Mouse (Mus musculus) effector memory CD4-positive, alpha-beta T cell, adult 7 months (primary cell): ENCODE data around the gene Brms1. TPM values are rescaled to one million over a fixed set of nuclear protein-coding genes. Genes with fewer than 3 reads are reported as not detected.

Experiments
- polyA plus RNA-seq: library from polyadenylated mRNA; unstranded; fragments of 100-300 nt; shearing (Covaris generic); gene quantifications from one replicate; pipeline ENCODE4 v1.2.1, GENCODE M21; 2017

The Brms1 gene
- 102 TPM for polyA plus RNA-seq

DNA sequence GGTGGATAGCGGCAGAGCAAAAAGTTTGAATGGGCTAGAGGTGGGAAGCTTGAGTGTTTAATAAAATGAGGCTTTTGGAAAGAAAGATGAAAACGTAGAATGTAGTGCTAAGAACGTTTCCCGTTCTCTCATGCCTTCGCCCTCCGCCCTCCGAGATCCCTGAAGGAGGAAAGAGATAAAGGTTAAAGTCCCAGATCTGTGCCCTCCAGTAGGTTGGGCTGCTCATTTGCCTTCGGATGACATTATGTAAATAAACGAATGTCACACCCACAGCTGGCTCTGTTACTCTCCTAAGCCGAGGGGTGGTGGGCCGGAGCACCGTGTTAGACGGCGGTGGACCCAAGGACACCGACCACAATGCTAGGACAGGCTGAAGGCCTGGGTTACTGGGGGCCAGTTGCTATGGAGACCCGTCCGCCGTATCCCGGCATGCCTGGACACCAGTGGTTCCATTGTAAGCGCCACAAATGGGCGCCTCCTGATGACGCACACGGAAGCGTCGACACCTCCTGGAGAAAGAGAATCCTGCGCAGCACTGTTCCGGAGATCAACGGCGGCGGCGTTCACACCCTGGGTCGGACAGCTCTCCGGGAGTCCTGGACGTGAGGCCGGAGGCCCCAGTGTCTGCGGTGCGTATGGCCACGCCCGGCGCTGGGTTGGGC, at the start of gene Brms1:
TSS of gene Brms1 (plus strand) at position 493 of the 662 bp plus-strand sequence.

DNA sequence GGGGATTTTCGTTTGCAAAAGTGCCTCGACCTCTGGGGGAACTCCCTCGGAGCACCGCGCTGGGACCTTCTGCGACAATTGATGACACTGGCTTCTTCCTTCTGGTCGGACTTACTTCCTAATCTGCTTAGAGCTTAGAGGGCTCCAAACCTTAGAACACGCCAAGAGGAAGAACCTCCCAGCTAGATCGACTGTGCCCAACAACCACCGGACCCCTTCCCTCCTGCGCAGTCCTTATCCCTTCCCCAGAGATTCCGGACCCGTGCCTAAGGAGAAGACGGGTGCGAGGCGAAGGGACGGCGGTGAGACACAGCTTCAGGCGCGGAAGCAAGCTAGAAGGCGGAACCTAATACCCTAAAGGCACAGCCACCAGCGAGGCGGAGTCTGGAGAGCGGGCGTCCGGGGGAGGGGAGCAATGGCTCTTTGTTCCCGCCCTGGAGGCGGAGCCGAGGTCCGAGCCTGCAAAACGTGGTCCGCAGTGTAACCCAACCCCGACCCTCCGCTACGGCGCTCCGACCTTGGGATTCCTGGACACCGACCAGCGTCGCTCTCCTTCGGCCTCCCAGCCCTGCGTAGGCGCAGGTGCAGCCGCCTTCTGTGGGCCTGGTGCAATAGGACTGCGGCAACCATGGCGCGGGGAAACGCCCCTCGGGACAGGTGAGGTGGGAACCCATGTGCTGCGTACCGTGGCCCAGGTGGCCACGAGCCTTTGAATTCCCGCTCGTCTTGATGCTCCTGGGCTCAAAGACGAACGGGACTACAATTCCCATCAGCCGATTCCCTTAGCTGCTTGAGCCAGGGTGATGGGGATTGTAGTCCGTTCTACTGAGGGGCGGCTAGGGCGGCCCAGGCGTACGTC, 17.3 kb upstream of the Brms1 start, which contains the start of gene Slc29a2:
TSS of gene Slc29a2 (plus strand) at position 240 of the 859 bp plus-strand sequence.

DNA sequence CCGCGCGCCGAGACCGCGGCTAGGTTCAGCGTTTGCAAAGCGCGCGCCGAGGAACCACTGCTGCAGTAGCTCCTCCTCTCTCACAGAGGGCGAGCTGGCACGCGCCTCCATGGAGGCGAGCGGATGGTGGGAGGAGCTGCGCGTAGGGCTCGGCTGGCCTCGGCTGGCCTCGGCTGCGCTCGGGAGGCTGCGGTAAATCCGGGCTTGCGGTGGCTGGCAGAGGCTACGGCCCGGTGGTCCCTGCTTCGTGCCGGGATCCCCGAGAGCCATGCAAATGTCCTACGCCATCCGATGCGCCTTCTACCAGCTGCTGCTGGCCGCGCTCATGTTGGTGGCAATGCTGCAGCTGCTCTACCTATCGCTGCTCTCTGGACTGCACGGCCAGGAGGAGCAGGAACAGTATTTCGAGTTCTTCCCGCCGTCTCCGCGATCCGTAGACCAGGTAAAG, 2.4 kb upstream of the Brms1 start, which contains the start of the genes B4gat1 and AC124502.3:
TSS of gene B4gat1 (plus strand) at position 118 of the 448 bp plus-strand sequence.
TSS of gene AC124502.3 (plus strand) at position 183 of the 448 bp plus-strand sequence.

DNA sequence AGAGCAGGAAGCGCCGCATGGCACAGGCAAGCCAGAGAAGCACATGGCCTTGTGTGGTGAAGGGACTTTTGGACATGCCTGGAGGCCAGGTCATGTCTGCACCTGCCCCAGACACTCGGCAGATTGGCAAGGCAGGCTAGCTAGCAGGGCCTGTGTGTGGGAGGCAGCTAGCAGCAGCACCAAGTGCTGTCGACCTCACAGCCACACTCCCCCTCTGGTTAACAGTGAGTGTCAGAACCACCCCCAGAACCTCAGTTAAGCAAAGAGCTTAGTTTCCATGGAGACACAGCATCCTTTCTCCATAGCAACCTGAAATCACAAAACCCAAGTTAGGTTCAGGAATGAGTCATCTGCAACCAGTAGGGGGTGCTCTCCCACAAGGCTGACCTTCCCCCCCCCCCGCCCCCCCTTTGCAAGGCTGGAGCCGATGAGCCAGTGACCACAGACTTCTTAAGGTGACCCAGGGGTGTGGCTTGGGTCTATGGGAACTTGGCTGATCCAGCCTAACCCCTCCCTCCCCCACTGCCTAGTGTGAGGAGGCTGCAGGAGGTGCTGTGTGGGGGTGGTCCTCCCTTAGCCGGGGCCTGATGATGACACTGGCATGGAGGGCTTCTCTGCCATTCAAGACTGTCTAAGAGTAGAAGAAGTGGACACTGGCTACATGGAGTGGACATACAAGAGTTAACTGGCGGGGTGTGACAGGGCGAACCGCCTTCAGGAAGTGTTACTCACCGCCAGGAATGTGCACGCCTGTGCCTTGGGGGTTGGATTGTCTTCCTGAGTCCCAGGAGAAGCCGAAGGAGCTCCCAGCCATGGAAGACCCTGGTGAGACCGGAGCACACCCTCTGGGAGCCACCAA, 9.1 kb downstream of the Brms1 start, which contains the start of gene Rin1:
TSS of gene Rin1 (plus strand) at position 435 of the 859 bp plus-strand sequence.

DNA sequence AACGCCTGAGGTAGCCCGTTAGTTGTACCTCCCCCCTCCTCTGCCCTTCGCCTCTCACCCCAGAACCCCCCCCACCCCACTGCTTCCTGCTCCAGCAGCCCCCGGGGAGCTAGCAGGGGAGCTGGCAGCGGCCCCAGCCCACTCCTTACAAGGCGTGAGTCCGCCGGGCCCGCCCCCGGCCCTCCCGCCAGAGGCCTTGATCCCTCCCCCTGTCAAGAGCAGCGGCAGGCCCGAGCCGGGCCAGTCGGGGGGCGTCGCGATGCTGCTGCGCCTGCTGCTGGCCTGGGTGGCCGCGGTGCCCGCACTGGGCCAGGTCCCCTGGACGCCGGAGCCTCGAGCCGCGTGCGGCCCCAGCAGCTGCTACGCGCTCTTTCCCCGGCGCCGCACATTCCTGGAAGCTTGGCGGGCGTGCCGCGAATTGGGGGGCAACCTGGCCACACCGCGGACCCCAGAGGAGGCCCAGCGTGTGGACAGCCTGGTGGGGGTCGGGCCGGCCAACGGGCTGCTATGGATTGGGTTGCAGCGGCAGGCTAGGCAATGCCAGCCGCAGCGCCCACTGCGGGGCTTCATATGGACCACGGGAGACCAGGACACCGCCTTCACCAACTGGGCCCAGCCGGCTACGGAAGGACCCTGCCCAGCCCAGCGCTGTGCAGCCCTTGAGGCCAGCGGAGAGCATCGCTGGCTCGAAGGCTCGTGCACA, 26.9 kb downstream of the Brms1 start, which contains the start of gene Cd248:
TSS of gene Cd248 (plus strand) at position 212 of the 703 bp plus-strand sequence.

DNA sequence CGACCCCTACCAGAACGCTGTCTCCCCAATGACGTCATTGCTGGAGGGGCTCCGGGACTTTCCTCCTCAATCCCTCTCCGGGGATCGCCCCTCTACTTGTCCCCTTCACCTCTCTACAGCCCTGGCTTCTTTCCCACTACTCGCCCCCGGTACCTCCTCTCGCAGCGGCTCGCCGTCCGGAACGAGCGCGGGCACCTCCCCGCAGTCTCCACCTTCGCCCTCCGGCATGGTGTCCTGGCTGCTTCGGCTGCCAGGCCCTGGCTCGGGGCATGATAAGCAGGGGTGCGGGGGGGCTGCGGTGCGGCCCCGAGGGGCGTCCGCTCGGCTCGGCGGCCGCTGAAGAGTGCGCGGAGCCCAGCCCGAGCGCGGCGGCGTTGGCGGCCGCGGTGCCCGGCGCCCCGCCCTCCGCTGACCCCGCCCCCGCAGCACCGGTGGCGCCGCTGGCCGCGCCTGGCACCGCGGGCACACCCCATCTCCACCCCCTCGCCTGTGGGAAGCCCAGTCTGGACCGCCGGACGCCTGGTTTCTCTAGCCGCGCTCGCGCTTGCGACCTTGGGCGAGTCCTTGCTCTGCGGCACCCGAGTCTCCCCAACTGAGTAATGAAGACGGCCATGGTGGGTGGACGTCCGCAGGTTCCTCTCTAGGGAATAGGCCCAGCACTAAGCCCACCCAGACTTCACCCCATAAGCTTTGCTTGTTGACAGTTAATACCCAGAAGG, 44.1 kb downstream of the Brms1 start, which contains the start of gene Tmem151a:
TSS of gene Tmem151a (minus strand) at position 387 of the 719 bp plus-strand sequence.

DNA sequence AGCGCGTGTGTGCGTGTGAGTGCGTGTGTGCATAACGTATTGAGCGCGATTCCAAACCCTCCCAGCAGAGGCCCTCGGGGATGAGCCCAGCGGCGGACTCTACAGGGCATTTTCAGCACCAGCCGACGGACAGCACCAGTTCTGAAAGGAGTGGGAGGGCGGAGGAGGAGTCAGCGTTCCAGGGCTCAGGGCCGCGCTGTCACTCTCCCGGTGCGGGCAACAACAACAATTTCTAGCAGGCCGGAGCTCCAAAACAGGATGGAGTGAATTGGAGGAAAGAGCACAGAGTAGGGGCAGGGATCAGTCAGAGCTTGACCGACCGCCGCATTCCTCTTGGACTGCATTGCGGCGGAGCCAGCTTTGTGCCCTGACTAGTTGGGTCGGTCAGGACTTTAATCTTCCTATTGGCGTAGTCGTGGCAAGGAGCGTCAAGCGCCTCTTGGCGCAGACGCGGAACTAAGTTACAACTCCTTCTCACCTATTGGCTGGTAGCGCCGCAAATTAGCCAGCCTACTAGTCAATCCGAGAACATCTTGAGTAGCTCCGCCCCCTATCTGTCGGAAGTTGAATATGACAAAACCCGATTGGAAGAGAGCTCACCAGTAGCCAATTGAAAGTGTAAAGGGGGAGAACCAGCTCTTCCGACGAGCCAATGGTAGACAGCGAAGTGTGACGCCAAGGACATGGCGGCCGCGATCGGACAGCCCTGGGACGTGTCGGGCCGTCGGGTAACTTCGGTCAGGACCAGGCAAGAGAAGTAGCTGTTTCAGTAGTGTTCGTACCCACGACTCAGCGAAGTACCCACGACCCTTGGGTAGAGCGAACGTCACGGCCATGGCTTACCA, 47.0 kb downstream of the Brms1 start, which contains the start of gene Yif1a:
TSS of gene Yif1a (plus strand) at position 655 of the 845 bp plus-strand sequence.

DNA sequence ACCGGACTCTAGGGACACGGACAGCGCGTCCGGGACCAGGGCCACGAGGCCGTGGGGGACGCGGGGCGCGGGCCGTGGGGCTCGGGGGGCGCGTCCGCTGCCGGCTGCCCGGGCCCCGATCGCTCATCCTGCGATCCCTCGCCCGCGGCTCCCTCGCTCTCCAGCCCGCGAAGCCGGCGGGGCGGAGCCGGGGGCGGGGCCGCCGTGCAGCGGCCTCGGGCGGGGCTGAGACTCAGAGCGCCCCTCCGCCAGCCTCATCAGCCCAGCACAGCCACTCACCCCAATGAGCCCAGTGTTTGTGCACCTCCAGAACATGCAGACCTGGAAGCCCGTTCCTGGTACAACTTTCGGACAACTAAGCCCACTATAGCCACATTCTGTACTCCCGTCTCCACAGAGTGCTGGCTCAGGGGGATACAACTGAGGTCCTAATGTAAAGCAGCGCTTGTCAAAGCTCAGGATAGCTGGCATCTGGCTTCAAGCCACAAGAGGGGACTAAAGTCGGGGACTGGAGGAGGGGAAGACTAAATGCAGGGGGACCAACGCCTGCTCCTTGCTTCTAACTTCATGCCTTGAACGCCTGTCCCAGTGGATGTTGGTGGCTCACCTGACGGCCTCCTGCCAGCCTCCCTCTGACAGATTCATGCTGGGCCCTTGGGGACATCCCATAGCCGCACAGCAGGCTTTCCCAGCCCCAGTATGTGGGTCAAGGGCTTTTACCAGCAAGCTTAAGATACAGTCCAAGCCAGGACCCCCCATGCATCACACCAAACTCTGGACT, 57.4 kb downstream of the Brms1 start, which contains the start of gene Cnih2:
TSS of gene Cnih2 (minus strand) at position 159 of the 781 bp plus-strand sequence.

Other genes with a start within 250 kb of the Brms1 start
- 44.2 TPM for gene Rbm4, start 247.5 kb upstream of the Brms1 start, polyA plus RNA-seq
- gene Gm21992, start 229.7 kb upstream of the Brms1 start, polyA plus RNA-seq: 28.2 TPM
- 76.3 TPM for gene Rbm14, start 229.7 kb upstream of the Brms1 start, polyA plus RNA-seq
- gene Ccs, start 202.0 kb upstream of the Brms1 start, polyA plus RNA-seq: 28.8 TPM
- not detected for gene Ccdc87, start 202.0 kb upstream of the Brms1 start, polyA plus RNA-seq
- 2.1 TPM for gene Ctsf, start 186.2 kb upstream of the Brms1 start, polyA plus RNA-seq
- not detected for gene Actn3, start 163.4 kb upstream of the Brms1 start, polyA plus RNA-seq
- 4.4 TPM for gene Zdhhc24, start 162.7 kb upstream of the Brms1 start, polyA plus RNA-seq
- 0.41 TPM for gene Bbs1, start 134.7 kb upstream of the Brms1 start, polyA plus RNA-seq
- gene Dpp3, start 113.1 kb upstream of the Brms1 start, polyA plus RNA-seq: 57.2 TPM
- gene Peli3, start 98.2 kb upstream of the Brms1 start, polyA plus RNA-seq: not detected
- gene Mrpl11, start 79.2 kb upstream of the Brms1 start, polyA plus RNA-seq: 37.5 TPM
- gene Npas4, start 51.0 kb upstream of the Brms1 start, polyA plus RNA-seq: not detected
- gene Slc29a2, start 17.5 kb upstream of the Brms1 start, polyA plus RNA-seq: 3.6 TPM
- gene B4gat1, start 2.5 kb upstream of the Brms1 start, polyA plus RNA-seq: 1.8 TPM
- gene AC124502.3, start 2.5 kb upstream of the Brms1 start, polyA plus RNA-seq: 0.62 TPM
- gene Rin1, start 9.1 kb downstream of the Brms1 start, polyA plus RNA-seq: 0.72 TPM
- gene Cd248, start 26.7 kb downstream of the Brms1 start, polyA plus RNA-seq: not detected
- 0.88 TPM for gene Tmem151a, start 44.2 kb downstream of the Brms1 start, polyA plus RNA-seq
- 30.1 TPM for gene Yif1a, start 47.2 kb downstream of the Brms1 start, polyA plus RNA-seq
- gene Cnih2, start 57.2 kb downstream of the Brms1 start, polyA plus RNA-seq: 0.76 TPM
- gene Rab1b, start 65.7 kb downstream of the Brms1 start, polyA plus RNA-seq: 149 TPM
- 4.3 TPM for gene Klc2, start 77.2 kb downstream of the Brms1 start, polyA plus RNA-seq
- gene Pacs1, start 231.8 kb downstream of the Brms1 start, polyA plus RNA-seq: 92.1 TPM